Mouse (Mus musculus) layer of hippocampus, postnatal 10 days (tissue): ENCODE data around the gene Gm9044. TPM values are rescaled to one million over a fixed set of nuclear protein-coding genes. Genes with fewer than 3 reads are reported as not detected.
A peak's percentile ranks its signal among the peaks of the same experiment; 100 is the strongest.
"Not testable (repeated sequence)": the region's sequence is repeated elsewhere in the genome, so short reads cannot be mapped to it uniquely, and the experiment has no call there.

ENCODE experiments used
- DNase-seq, 2 experiments: peaks; one replicate each; pipeline ENCODE4 v3.0.0; 2021; ENCODE audit warnings: low spot score in 2 of 2
- long read RNA-seq: library from polyadenylated mRNA; stranded (forward); transcript quantifications from one replicate; pipeline ENCODE4 v2.0.0, GENCODE M21; 2023
- total RNA-seq, 2 experiments: library from RNA; stranded (reverse); gene quantifications; 2 replicates each; pipeline ENCODE4 v1.2.3; 2021

Gene Gm9044
- not detected for total RNA-seq
- long read RNA-seq, result 0 reads

GRCm38 (mm10) chr10:118332308-118332707 lies at the start of gene Gm9044:
Gm9044 (minus strand) TSS chr10:118332408.
- not testable (repeated sequence) for DNase-seq

- DNase-seq, result peak; percentile 87 to 89
Observed at GRCm38 (mm10) chr10:118370443-118370842, 38.2 kb upstream of the Gm9044 start.

GRCm38 (mm10) chr10:118369518-118369917 lies 37.3 kb upstream of the Gm9044 start:
- no peak for DNase-seq

GRCm38 (mm10) chr10:118354005-118354404 lies 21.8 kb upstream of the Gm9044 start, which contains the start of gene Gm9049:
Gm9049 (minus strand) TSS chr10:118354105.
- not testable (repeated sequence) for DNase-seq

- not testable (repeated sequence) for DNase-seq
Observed at GRCm38 (mm10) chr10:118348579-118348978, 16.4 kb upstream of the Gm9044 start, which contains the start of gene Gm9048. Gm9048 (minus strand) TSS chr10:118348679.

GRCm38 (mm10) chr10:118343155-118343554 lies 10.9 kb upstream of the Gm9044 start, which contains the start of gene Gm9046:
Gm9046 (minus strand) TSS chr10:118343255.
- DNase-seq, result not testable (repeated sequence)

- DNase-seq, result not testable (repeated sequence)
Observed at GRCm38 (mm10) chr10:118337731-118338130, 5.5 kb upstream of the Gm9044 start, which contains the start of gene Gm9045. Gm9045 (minus strand) TSS chr10:118337831.

GRCm38 (mm10) chr10:118326869-118327268 lies 5.3 kb downstream of the Gm9044 start, which contains the start of gene Gm9040:
Gm9040 (minus strand) TSS chr10:118326969.
- not testable (repeated sequence) for DNase-seq

- DNase-seq, result no peak
Observed at GRCm38 (mm10) chr10:118319024-118319423, 13.2 kb downstream of the Gm9044 start.

GRCm38 (mm10) chr10:118302133-118302532 lies 30.1 kb downstream of the Gm9044 start:
- DNase-seq, result not testable (repeated sequence)

GRCm38 (mm10) chr10:118294938-118295337 lies 37.3 kb downstream of the Gm9044 start, which contains the start of gene Iltifb:
Iltifb (minus strand) TSS chr10:118295038.
- no peak for DNase-seq

- DNase-seq, result not testable (repeated sequence)
Observed at GRCm38 (mm10) chr10:118283016-118283415, 49.2 kb downstream of the Gm9044 start.

GRCm38 (mm10) chr10:118282565-118282964 lies 49.6 kb downstream of the Gm9044 start:
- not testable (repeated sequence) for DNase-seq

Other genes starting within 250 kb of the Gm9044 start
- gene Mdm1, start 190.6 kb downstream of the Gm9044 start, total RNA-seq, result 10 to 100 TPM; 13.2 to 15.2 TPM
- gene Il22, start 127.5 kb downstream of the Gm9044 start, total RNA-seq, result not detected
- under 1 TPM; 0.69 to 0.78 TPM for gene Gm32717, start 91.6 kb downstream of the Gm9044 start, total RNA-seq
- under 1 TPM; 0.69 to 0.78 TPM for gene Gm32802, start 73.7 kb downstream of the Gm9044 start, total RNA-seq
- gene Iltifb, start 37.4 kb downstream of the Gm9044 start, total RNA-seq, result not detected
- not detected for gene Gm9040, start 5.4 kb downstream of the Gm9044 start, total RNA-seq
- not detected for gene Gm9045, start 5.4 kb upstream of the Gm9044 start, total RNA-seq
- gene Gm9046, start 10.8 kb upstream of the Gm9044 start, total RNA-seq, result not detected
- gene Gm9048, start 16.3 kb upstream of the Gm9044 start, total RNA-seq, result not detected
- gene Gm9049, start 21.7 kb upstream of the Gm9044 start, total RNA-seq, result not detected
- gene Ifng, start 108.6 kb upstream of the Gm9044 start, total RNA-seq, result not detected